Mouse (Mus musculus) forebrain, embryonic 12.5 days (tissue): ENCODE data around the gene Tcf15. TPM values are rescaled to one million over a fixed set of nuclear protein-coding genes. Genes with fewer than 3 reads are reported as not detected.
A peak's percentile ranks its signal among the peaks of the same experiment; 100 is the strongest.

Source experiments
- ATAC-seq: fragments of 200-750 bp; cut with Nextera tagmentation; 2 replicates; pipeline ENCODE4 v1.8.0; 2017; ENCODE audit warnings: moderate TSS enrichment; ENCODE audit not compliant: low FRiP score
- H3K27ac ChIP-seq: fragments of 300-500 bp; sonication (generic); 2 replicates; pipeline ENCODE4 v1.5.1; 2016; ENCODE audit warnings: mild to moderate bottlenecking
- H3K27me3 ChIP-seq: fragments of 300-500 bp; sonication (generic); 2 replicates; pipeline ENCODE4 v1.6.1; 2016; ENCODE audit warnings: mild to moderate bottlenecking
- H3K36me3 ChIP-seq: fragments of 300-500 bp; sonication (generic); replicated peaks from 2 replicates; pipeline ENCODE4 v1.6.1; 2016; ENCODE audit warnings: mild to moderate bottlenecking
- H3K4me1 ChIP-seq: fragments of 300-500 bp; sonication (generic); 2 replicates; pipeline ENCODE4 v1.6.1; 2016
- H3K4me2 ChIP-seq: fragments of 300-500 bp; sonication (generic); 2 replicates; pipeline ENCODE4 v1.6.1; 2016; ENCODE audit warnings: mild to moderate bottlenecking, moderate library complexity
- H3K4me3 ChIP-seq: fragments of 300-500 bp; sonication (generic); replicated peaks from 2 replicates; pipeline ENCODE4 v1.5.1; 2016; ENCODE audit warnings: mild to moderate bottlenecking
- H3K9ac ChIP-seq: fragments of 300-500 bp; sonication (generic); 2 replicates; pipeline ENCODE4 v1.6.1; 2016; ENCODE audit warnings: mild to moderate bottlenecking
- H3K9me3 ChIP-seq: fragments of 300-500 bp; sonication (generic); 2 replicates; pipeline ENCODE4 v1.6.1; 2016
- WGBS: fragments of 180-500 bp; shearing (Covaris S2); methylation state at CpG from one replicate; pipeline ENCODE4 v1.1.7; 2016; 5-methylcytosine and 5-hydroxymethylcytosine counted together
- polyA plus RNA-seq: library from polyadenylated mRNA; unstranded; fragments of >200 nt; fragmentation: Nextera tagmentation; extraction: Ambion mirVana; gene quantifications from 2 replicates; pipeline ENCODE4 v1.2.1, GENCODE M21; 2016

The Tcf15 gene
- 3.0 and 3.2 TPM in 2 replicates for polyA plus RNA-seq

- H3K27ac ChIP-seq, result no peak within 1 kb of the TSS
- H3K9ac ChIP-seq, result peak within 1 kb of the TSS; percentile 51
- under 1% methylated on average over 103 of the region's 118 CpGs for WGBS
- peaks cover 36% of the 10 kb centered on the region for H3K4me1 ChIP-seq
- peak within 1 kb of the TSS; percentile 46 for H3K4me3 ChIP-seq
- H3K27me3 ChIP-seq, result peaks cover 82% of the 10 kb centered on the region
- no peaks in the 10 kb centered on the region for H3K36me3 ChIP-seq
- ATAC-seq, result peak; percentile 77
- peak within 1 kb of the TSS; percentile 65 for H3K4me2 ChIP-seq
- no peaks in the 10 kb centered on the region for H3K9me3 ChIP-seq
These were observed at the start of gene Tcf15 for GRCm38 (mm10) chr2:152143279-152144157. TSS of gene Tcf15 (plus strand) at chr2:152143561.

- peak overlapping the region; percentile 33 for H3K4me2 ChIP-seq
- peak overlapping the region; percentile 14 for H3K4me3 ChIP-seq
- H3K27me3 ChIP-seq, result peaks cover 64% of the 10 kb centered on the region
- H3K27ac ChIP-seq, result peak overlapping the region; percentile 43; the same call in 1 of the 2 replicates
- H3K9ac ChIP-seq, result no peak overlapping the region
- 4% methylated on average over 29 of the region's 29 CpGs for WGBS
- peaks cover 57% of the 10 kb centered on the region for H3K4me1 ChIP-seq
- peaks cover 4% of the 10 kb centered on the region; the same call in 1 of the 2 replicates for H3K36me3 ChIP-seq
- no peaks in the 10 kb centered on the region for H3K9me3 ChIP-seq
- ATAC-seq, result peak; percentile 12; the same call in 1 of the 2 replicates
These were observed 48.4 kb upstream of the Tcf15 start for GRCm38 (mm10) chr2:152094856-152095545.

GRCm38 (mm10) chr2:152096922-152097321 lies 46.4 kb upstream of the Tcf15 start:
- Histone ChIP-seq H3K4me2 (no peak overlapping the region), H3K27me3 (peaks cover 52% of the 10 kb centered on the region), H3K9ac (no peak overlapping the region), H3K27ac (peak overlapping the region; percentile 21; the same call in 1 of the 2 replicates), H3K9me3 (no peaks in the 10 kb centered on the region), H3K4me1 (peaks cover 41% of the 10 kb centered on the region), H3K36me3 (no peaks in the 10 kb centered on the region; the same call in 1 of the 2 replicates), H3K4me3 (no peak overlapping the region)
- WGBS, result 60% methylated on average over 2 of the region's 2 CpGs
- ATAC-seq, result no peak

GRCm38 (mm10) chr2:152097916-152098315 lies 45.4 kb upstream of the Tcf15 start:
- H3K27me3 ChIP-seq, result peaks cover 47% of the 10 kb centered on the region

GRCm38 (mm10) chr2:152099538-152099937 lies 43.8 kb upstream of the Tcf15 start:
- Histone ChIP-seq H3K9ac (no peak overlapping the region), H3K27me3 (peaks cover 31% of the 10 kb centered on the region), H3K4me1 (peaks cover 22% of the 10 kb centered on the region), H3K27ac (no peak overlapping the region), H3K9me3 (no peaks in the 10 kb centered on the region), H3K4me3 (no peak overlapping the region), H3K36me3 (no peaks in the 10 kb centered on the region), H3K4me2 (no peak overlapping the region)
- ATAC-seq, result no peak
- 60% methylated on average over 3 of the region's 3 CpGs for WGBS

More at GRCm38 (mm10) chr2:152097916-152098315, 45.4 kb upstream of the Tcf15 start:
- no peaks in the 10 kb centered on the region for H3K9me3 ChIP-seq
- ATAC-seq, result no peak
- no peaks in the 10 kb centered on the region; the same call in 1 of the 2 replicates for H3K36me3 ChIP-seq
- peaks cover 37% of the 10 kb centered on the region for H3K4me1 ChIP-seq
- H3K4me2 ChIP-seq, result no peak overlapping the region
- H3K9ac ChIP-seq, result no peak overlapping the region
- H3K27ac ChIP-seq, result no peak overlapping the region
- 77% methylated on average over 11 of the region's 11 CpGs for WGBS
- no peak overlapping the region for H3K4me3 ChIP-seq

GRCm38 (mm10) chr2:152101761-152102160 lies 41.6 kb upstream of the Tcf15 start:
- ATAC-seq, result no peak
- no peak overlapping the region for H3K4me2 ChIP-seq
- no peak overlapping the region for H3K9ac ChIP-seq
- no peak overlapping the region for H3K27ac ChIP-seq
- peaks cover 20% of the 10 kb centered on the region for H3K4me1 ChIP-seq
- 81% methylated on average over 13 of the region's 13 CpGs for WGBS
- no peak overlapping the region for H3K4me3 ChIP-seq
- peaks cover 14% of the 10 kb centered on the region; the same call in 1 of the 2 replicates for H3K27me3 ChIP-seq
- H3K36me3 ChIP-seq, result no peaks in the 10 kb centered on the region
- no peaks in the 10 kb centered on the region for H3K9me3 ChIP-seq

- Histone ChIP-seq H3K36me3 (no peaks in the 10 kb centered on the region), H3K9ac (no peak overlapping the region), H3K4me3 (no peak overlapping the region), H3K27me3 (peaks cover 17% of the 10 kb centered on the region; the same call in 1 of the 2 replicates), H3K27ac (no peak overlapping the region), H3K4me2 (no peak overlapping the region), H3K4me1 (peaks cover 20% of the 10 kb centered on the region), H3K9me3 (no peaks in the 10 kb centered on the region)
- ATAC-seq, result no peak
- WGBS, result 68% methylated on average over 6 of the region's 6 CpGs
These were observed 41.0 kb upstream of the Tcf15 start for GRCm38 (mm10) chr2:152102369-152102768.

- peak overlapping the region; percentile 68 for H3K4me3 ChIP-seq
- no peak overlapping the region for H3K27ac ChIP-seq
- peaks cover 12% of the 10 kb centered on the region for H3K4me1 ChIP-seq
- peak overlapping the region; percentile 80 for H3K4me2 ChIP-seq
- H3K9ac ChIP-seq, result peak overlapping the region; percentile 80
- WGBS, result 21% methylated on average over 17 of the region's 17 CpGs
- H3K9me3 ChIP-seq, result no peaks in the 10 kb centered on the region
- ATAC-seq, result peak; percentile 60
- H3K27me3 ChIP-seq, result peaks cover 17% of the 10 kb centered on the region; the same call in 1 of the 2 replicates
- peaks cover 6% of the 10 kb centered on the region; the same call in 1 of the 2 replicates for H3K36me3 ChIP-seq
These were observed 38.5 kb upstream of the Tcf15 start for GRCm38 (mm10) chr2:152104711-152105317.

DNA sequence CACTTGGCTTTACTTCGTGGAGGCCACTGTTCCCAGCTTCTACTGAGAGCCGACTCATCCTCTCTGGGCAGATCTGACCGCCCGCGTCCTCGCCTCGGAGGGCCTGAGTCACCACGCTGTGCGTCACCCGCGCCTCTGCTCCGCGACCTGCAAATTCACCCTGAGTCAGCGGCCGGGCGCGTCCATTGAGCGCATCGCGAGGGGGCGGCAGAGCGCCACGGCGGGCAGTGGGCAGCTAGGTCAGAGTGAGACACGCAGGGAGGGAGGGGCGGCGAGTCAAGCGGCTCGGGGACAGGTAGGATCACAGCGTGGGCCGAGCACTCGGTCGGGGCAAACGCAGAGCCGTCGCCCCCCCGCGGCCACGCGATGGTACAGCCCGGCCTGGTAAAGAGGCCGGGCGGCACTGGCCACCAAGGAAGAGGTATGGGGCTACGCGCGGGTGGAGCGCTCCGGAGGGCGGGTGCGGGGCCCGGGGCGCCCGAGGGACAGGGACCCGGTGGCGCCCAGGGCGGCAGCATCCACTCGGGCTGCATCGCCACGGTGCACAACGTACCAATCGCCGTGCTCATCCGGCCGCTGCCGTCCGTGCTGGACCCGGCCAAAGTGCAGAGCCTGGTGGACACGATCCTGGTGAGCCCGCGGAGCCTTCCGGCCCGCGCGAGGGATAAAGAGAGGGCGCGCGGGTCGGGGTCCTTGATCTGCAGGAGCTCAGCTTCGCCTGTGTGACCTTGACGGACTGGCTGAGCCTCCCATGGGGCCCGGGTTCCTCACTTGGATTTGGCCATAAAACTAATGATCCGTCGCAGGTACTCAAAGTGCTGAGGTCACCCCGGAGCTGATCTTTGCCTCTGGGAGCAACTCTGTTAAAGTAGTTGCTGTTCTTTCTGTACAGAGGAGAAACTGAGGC lies 37.8 kb upstream of the Tcf15 start, which contains the start of gene Srxn1:
Gene Srxn1 (plus strand): TSS at position 199 of the 907 bp plus-strand sequence.
- WGBS, result under 1% methylated on average over 75 of the region's 84 CpGs
- Histone ChIP-seq H3K36me3 (peaks cover 6% of the 10 kb centered on the region; the same call in 1 of the 2 replicates), H3K9me3 (no peaks in the 10 kb centered on the region), H3K27ac (no peak within 1 kb of the TSS), H3K27me3 (peaks cover 17% of the 10 kb centered on the region; the same call in 1 of the 2 replicates), H3K9ac (peak within 1 kb of the TSS; percentile 80), H3K4me2 (peak within 1 kb of the TSS; percentile 80), H3K4me1 (peaks cover 12% of the 10 kb centered on the region), H3K4me3 (peak within 1 kb of the TSS; percentile 68)
- ATAC-seq, result peak; percentile 88

- H3K27ac ChIP-seq, result no peak overlapping the region
- H3K4me3 ChIP-seq, result peak overlapping the region; percentile 68
- no peak overlapping the region for H3K9ac ChIP-seq
- H3K4me1 ChIP-seq, result peaks cover 12% of the 10 kb centered on the region
- WGBS, result 89% methylated on average over 3 of the region's 3 CpGs
- ATAC-seq, result no peak
- H3K36me3 ChIP-seq, result peaks cover 6% of the 10 kb centered on the region; the same call in 1 of the 2 replicates
- no peaks in the 10 kb centered on the region for H3K9me3 ChIP-seq
- H3K27me3 ChIP-seq, result peaks cover 17% of the 10 kb centered on the region; the same call in 1 of the 2 replicates
- peak overlapping the region; percentile 80 for H3K4me2 ChIP-seq
These were observed 37.2 kb upstream of the Tcf15 start for GRCm38 (mm10) chr2:152106225-152106595.

DNA sequence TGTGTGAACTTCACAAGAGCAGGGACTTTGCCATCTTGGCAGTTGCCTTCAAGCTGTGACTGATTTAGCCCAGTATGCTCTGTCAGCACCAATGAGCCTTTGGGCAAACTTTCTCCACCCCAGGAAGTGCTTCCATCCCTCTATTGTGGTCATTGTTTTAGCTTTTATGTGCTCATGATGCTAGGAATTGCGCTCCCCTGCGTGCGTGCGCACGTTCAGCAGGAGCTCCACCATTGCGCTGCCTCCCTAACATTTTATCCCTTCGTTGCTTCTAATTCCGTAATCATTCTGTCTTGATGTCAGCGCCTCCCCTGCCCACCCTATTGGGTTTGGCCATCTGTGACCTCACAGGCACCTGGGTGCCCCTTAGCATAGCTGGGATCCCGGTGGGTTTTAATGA lies 36.8 kb upstream of the Tcf15 start:
- peak overlapping the region; percentile 80 for H3K4me2 ChIP-seq
- H3K36me3 ChIP-seq, result peaks cover 6% of the 10 kb centered on the region; the same call in 1 of the 2 replicates
- H3K27ac ChIP-seq, result no peak overlapping the region
- ATAC-seq, result no peak
- H3K27me3 ChIP-seq, result peaks cover 13% of the 10 kb centered on the region; the same call in 1 of the 2 replicates
- 90% methylated on average over 10 of the region's 10 CpGs for WGBS
- no peak overlapping the region for H3K4me3 ChIP-seq
- H3K4me1 ChIP-seq, result peaks cover 12% of the 10 kb centered on the region
- H3K9me3 ChIP-seq, result no peaks in the 10 kb centered on the region
- no peak overlapping the region for H3K9ac ChIP-seq
